Mouse (Mus musculus) neural tube, embryonic 11.5 days (tissue): ENCODE data around the gene Egr2. TPM values are rescaled to one million over a fixed set of nuclear protein-coding genes. Genes with fewer than 3 reads are reported as not detected.

ENCODE experiments used
- ATAC-seq: fragments of 200-750 bp; cut with Nextera tagmentation; 2 replicates; pipeline ENCODE4 v1.8.0; 2017; ENCODE audit warnings: moderate number of reproducible peaks, mild to moderate bottlenecking, moderate TSS enrichment, moderate library complexity; ENCODE audit not compliant: insufficient read depth, low FRiP score, low TSS enrichment
- DNase-seq: peaks from one replicate; pipeline ENCODE4 v3.0.0-alpha.2; 2015; ENCODE audit warnings: low spot score
- H3K27ac ChIP-seq: fragments of 300-500 bp; sonication (generic); 2 replicates; pipeline ENCODE4 v1.5.1; 2014; ENCODE audit warnings: low read depth, mild to moderate bottlenecking, low read length
- H3K27me3 ChIP-seq: fragments of 300-500 bp; sonication (generic); 2 replicates; pipeline ENCODE4 v1.6.1; 2014; ENCODE audit warnings: mild to moderate bottlenecking, low read length, mixed read lengths; ENCODE audit not compliant: control insufficient read depth, insufficient read depth
- H3K36me3 ChIP-seq: fragments of 300-500 bp; sonication (generic); 2 replicates; pipeline ENCODE4 v1.6.1; 2014; ENCODE audit warnings: mild to moderate bottlenecking, low read length, moderate library complexity, mixed read lengths; ENCODE audit not compliant: control insufficient read depth, insufficient read depth
- H3K4me1 ChIP-seq: fragments of 300-500 bp; sonication (generic); 2 replicates; pipeline ENCODE4 v1.6.1; 2014; ENCODE audit warnings: low read length, mixed read lengths; ENCODE audit not compliant: control insufficient read depth, insufficient read depth
- H3K4me2 ChIP-seq: fragments of 300-500 bp; sonication (generic); 2 replicates; pipeline ENCODE4 v1.6.1; 2014; ENCODE audit warnings: low read depth, mild to moderate bottlenecking, moderate library complexity
- H3K4me3 ChIP-seq: fragments of 300-500 bp; sonication (generic); 2 replicates; pipeline ENCODE4 v1.5.1; 2014; ENCODE audit warnings: low read depth, low read length
- H3K9ac ChIP-seq: fragments of 300-500 bp; sonication (generic); 2 replicates; pipeline ENCODE4 v1.6.1; 2014; ENCODE audit warnings: mild to moderate bottlenecking, low read length
- H3K9me3 ChIP-seq: fragments of 300-500 bp; sonication (generic); 2 replicates; pipeline ENCODE4 v1.6.1; 2016; ENCODE audit warnings: low read length; ENCODE audit not compliant: control insufficient read depth
- WGBS: fragments of 180-500 bp; shearing (Covaris S2); extraction: QIAGEN DNeasy Blood & Tissue Kit; methylation state at CpG from one replicate; pipeline ENCODE4 v1.1.7; 2014; 5-methylcytosine and 5-hydroxymethylcytosine counted together
- polyA plus RNA-seq: library from polyadenylated mRNA; unstranded; fragments of >200 nt; fragmentation: Nextera tagmentation; extraction: Ambion mirVana; gene quantifications from 2 replicates; pipeline ENCODE4 v1.2.1, GENCODE M21; 2014

Egr2 gene
- polyA plus RNA-seq, 1 experiment from 2014 or later, result 0.76 TPM

DNA sequence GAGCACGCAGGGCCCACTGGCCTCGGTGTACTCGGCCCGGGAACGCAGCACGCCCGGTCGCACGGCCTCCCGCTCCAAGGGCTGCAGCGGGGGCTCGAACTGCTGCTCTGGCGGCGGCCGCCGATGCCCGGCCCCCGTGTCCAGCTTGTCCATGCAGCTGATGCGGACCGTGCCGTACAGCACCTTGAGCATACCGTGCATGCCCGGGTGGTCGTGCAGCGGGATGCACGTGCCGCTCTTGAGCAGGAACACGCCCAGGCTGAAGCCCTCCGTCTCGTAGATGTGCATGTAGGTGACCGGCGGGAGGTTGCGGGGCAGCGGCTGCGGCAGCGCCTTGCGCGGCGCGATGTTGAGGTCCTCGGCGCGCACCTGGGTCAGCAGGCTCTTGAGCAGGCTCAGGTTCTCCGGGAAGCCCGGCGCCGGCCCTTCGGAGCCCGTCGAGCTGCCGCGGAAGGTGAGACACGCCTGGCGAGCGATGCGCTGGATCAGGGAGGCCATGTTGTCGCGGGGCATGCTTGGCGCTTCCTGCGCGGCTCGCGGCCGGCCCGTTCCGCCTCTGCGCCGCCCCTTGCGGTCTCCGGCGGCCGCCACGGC is 13.1 kb downstream of the Egr2 start:
- Histone ChIP-seq H3K4me1 (peaks cover 14% of the 10 kb centered on the region), H3K9me3 (no peaks in the 10 kb centered on the region), H3K27ac (peak overlapping the region; percentile 91), H3K27me3 (no peaks in the 10 kb centered on the region), H3K4me3 (peak overlapping the region; percentile 83), H3K4me2 (peak overlapping the region; percentile 97), H3K9ac (peak overlapping the region; percentile 81), H3K36me3 (no peaks in the 10 kb centered on the region)
- ATAC-seq, result peak; percentile 73
- under 1% methylated on average over 64 of the region's 73 CpGs for WGBS
- DNase-seq, result peak; percentile 65

DNA sequence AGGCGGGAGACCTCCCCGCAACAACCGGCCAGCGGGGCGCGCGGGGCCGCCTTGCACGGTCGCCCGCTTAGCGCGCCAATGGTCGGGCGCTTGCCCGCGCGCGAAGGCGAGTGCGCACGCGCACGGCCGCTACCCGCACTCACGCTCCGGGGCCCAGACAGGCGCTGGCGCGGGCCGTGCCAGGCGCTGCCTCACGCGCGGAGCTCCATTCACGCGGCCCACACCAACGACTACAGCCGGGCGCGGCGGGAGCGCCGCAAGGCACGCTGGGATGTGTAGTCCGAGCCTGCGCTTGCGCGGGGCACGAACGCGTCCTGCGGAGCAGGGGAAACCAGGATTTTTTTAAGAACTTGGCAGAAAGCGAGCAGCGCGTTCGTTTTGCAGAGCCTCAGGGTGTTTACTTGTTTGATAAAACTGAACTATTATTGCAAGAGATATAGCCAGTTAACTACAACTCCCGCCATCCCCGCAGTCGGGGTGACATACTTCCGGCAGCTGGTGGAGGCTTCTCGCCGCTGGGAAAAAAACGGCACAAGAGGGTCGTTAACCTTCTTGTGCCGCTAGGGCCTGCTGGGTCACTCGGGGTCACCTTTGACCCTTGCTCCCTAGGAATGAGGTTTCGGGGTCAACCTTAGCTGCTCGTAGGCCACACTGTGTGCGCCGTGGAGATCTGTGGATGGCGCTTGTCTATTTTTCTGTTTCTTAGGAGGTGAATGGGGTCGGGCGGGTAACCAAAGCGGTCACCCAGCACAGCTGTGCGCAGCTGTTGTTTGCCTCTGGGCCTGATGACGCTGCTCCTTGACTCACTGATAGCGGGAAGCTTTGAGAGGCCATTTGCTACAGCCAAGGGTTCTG is 13.8 kb downstream of the Egr2 start, which contains the start of gene Ado:
TSS of gene Ado (minus strand) at position 79 of the 855 bp plus-strand sequence.
- Histone ChIP-seq H3K9me3 (no peaks in the 10 kb centered on the region), H3K4me3 (peak within 1 kb of the TSS; percentile 83), H3K36me3 (no peaks in the 10 kb centered on the region), H3K4me2 (peak within 1 kb of the TSS; percentile 97), H3K9ac (peak within 1 kb of the TSS; percentile 81), H3K27ac (peak within 1 kb of the TSS; percentile 91), H3K27me3 (no peaks in the 10 kb centered on the region), H3K4me1 (peaks cover 14% of the 10 kb centered on the region)
- under 1% methylated on average over 79 of the region's 79 CpGs for WGBS
- ATAC-seq, result peak; percentile 98
- peak; percentile 92 for DNase-seq

DNA sequence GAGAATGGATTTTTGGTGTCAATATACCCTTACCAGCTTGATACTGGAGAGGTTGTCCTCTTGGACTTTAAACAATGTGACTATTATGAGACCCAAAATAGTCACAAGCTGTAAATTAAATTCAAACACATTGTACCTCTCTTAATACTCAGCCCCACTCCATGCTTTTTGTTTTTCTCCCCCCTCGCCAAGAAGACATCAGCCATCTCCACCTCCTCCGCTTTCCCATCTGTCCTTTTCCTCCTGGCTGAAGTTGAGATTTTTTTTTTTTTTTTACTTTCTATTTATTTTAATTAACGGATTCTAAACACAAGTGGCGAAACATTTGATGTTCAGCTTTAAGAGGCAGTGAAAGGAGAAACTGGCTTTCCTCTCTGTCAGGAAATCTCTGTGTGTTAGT is 22.8 kb downstream of the Egr2 start:
- H3K4me2 ChIP-seq, result no peak overlapping the region
- DNase-seq, result no peak
- H3K9ac ChIP-seq, result no peak overlapping the region
- H3K4me1 ChIP-seq, result no peaks in the 10 kb centered on the region
- H3K36me3 ChIP-seq, result no peaks in the 10 kb centered on the region
- H3K4me3 ChIP-seq, result no peak overlapping the region
- no peaks in the 10 kb centered on the region for H3K9me3 ChIP-seq
- H3K27me3 ChIP-seq, result no peaks in the 10 kb centered on the region
- ATAC-seq, result no peak
- no peak overlapping the region for H3K27ac ChIP-seq
- 87% methylated on average over 4 of the region's 4 CpGs for WGBS

DNA sequence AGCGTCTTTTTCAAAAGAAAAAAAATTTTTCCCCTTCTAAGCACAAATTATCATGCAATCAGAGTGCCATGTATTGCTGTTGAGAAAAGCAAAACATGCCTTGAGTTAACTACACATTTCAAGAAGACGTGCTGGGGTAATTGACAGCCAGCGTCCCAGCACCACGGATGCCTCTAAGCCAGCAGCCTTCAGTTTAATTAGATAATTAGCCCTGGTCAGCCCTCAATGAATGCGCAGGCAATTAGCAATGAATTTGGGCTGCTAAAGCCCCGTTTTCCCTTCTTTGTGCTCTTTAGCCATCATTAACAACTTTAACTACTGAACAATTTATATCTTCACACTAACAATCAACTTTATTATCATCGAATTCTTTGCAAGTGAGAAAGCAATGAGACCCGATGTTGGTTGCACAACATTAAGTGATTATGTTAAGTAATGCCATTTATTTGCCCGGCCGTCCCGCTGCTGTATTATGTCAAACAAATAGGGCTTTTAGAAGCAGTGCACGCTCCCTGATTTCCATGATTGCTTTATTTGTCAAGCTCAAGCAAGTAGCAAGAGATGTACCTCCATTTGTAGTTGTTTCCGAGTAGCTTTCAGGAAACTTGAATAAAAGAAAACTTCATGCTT is 24.6 kb downstream of the Egr2 start:
- Histone ChIP-seq H3K4me2 (no peak overlapping the region), H3K4me3 (no peak overlapping the region), H3K9me3 (no peaks in the 10 kb centered on the region), H3K27me3 (no peaks in the 10 kb centered on the region), H3K27ac (no peak overlapping the region), H3K9ac (no peak overlapping the region), H3K36me3 (no peaks in the 10 kb centered on the region), H3K4me1 (no peaks in the 10 kb centered on the region)
- 37% methylated on average over 13 of the region's 13 CpGs for WGBS
- ATAC-seq (peak; percentile 50; the same call in 1 of the 2 replicates), DNase-seq (peak; percentile 51)

DNA sequence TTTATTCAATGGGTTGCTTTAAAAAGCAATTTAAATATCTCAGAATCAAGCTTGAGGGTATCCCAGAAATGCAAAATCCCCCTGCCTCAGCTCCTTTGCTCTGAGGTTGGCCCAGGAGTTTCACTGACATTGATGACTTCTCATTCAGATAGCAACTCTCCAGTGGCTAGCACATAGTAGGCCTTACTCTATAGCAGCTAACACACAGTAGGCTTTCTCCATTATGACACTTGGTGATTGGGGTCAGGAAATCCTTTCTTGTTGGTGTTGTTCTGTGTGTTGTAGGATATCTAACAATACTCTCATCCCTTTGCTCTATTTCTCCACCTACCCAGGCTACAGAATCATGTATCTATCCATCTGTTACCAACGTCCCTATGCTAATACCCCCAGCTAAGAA is 25.9 kb downstream of the Egr2 start:
- Histone ChIP-seq H3K4me2 (no peak overlapping the region), H3K4me1 (no peaks in the 10 kb centered on the region), H3K27ac (no peak overlapping the region), H3K27me3 (no peaks in the 10 kb centered on the region), H3K9me3 (no peaks in the 10 kb centered on the region), H3K4me3 (no peak overlapping the region), H3K36me3 (no peaks in the 10 kb centered on the region), H3K9ac (no peak overlapping the region)
- 73% methylated on average over 1 of the region's 1 CpGs for WGBS
- DNase-seq, result no peak
- ATAC-seq, result no peak

DNA sequence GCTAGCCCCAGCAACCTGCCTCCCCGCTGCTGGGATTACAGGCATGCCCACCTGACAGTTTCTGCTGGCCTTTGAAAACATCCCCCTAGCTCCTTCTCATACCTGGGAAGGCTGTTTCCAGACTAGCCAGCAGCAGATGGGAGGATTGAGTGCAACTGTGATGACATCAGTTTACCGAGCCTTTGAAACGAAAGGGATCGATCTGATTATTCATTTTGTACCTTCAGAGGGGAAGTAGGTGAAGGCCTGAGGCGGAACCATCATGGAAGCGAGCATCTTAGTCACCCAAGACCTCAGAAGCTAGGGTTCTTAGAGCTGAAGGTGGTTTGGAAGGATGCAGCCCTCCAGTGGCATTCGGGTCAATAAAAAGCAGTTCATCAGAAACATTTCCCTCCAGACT is 29.2 kb downstream of the Egr2 start:
- ATAC-seq (no peak), DNase-seq (no peak)
- Histone ChIP-seq H3K9ac (no peak overlapping the region), H3K4me1 (no peaks in the 10 kb centered on the region), H3K36me3 (no peaks in the 10 kb centered on the region), H3K27ac (no peak overlapping the region), H3K9me3 (no peaks in the 10 kb centered on the region), H3K4me3 (no peak overlapping the region), H3K4me2 (no peak overlapping the region), H3K27me3 (no peaks in the 10 kb centered on the region)
- WGBS, result 89% methylated on average over 7 of the region's 7 CpGs

DNA sequence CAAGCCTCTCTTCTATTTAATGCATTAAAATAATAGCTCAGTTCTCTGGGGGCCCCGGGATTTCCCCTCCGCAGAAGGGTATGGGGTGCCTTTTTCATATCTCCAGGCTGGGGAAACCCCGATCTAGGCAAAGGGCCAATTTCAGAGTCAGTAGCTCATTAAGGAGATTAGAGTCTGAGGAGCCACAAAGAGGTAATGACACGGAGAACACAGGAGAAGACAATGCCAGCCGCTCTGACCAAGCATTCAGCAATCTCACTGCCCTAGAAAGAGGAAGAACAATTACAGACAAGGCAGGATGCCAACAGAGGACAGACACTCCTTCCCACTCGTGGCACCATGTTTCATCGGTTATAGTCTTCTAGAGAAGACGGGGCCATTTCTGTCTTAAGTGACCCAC is 30.8 kb downstream of the Egr2 start:
- ATAC-seq (no peak), DNase-seq (no peak)
- no peaks in the 10 kb centered on the region for H3K4me1 ChIP-seq
- no peaks in the 10 kb centered on the region for H3K9me3 ChIP-seq
- no peak overlapping the region for H3K4me2 ChIP-seq
- H3K27ac ChIP-seq, result no peak overlapping the region
- no peaks in the 10 kb centered on the region for H3K36me3 ChIP-seq
- no peaks in the 10 kb centered on the region for H3K27me3 ChIP-seq
- no peak overlapping the region for H3K9ac ChIP-seq
- no peak overlapping the region for H3K4me3 ChIP-seq
- 77% methylated on average over 8 of the region's 8 CpGs for WGBS

DNA sequence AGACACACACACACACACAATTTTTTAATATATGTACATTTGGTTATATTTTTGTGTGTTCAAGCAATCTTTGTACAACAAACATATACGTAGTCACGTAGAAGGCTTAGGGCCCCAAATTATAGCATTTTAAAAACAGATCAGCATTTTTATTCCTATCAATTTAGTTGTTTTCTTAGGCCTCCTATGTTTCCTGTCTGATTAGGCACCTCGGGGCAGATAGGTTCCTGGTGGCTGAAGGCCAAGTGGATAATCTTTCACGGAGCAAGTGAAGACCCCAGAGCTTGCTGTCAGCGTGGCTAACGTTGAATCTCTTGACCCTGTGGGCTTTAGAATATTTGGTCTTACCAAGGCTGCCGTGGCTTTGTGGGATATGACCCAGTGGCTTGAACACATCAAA is 34.3 kb downstream of the Egr2 start:
- ATAC-seq (no peak), DNase-seq (no peak)
- H3K4me1 ChIP-seq, result no peaks in the 10 kb centered on the region
- no peaks in the 10 kb centered on the region for H3K9me3 ChIP-seq
- no peak overlapping the region for H3K27ac ChIP-seq
- H3K4me3 ChIP-seq, result no peak overlapping the region
- no peak overlapping the region for H3K4me2 ChIP-seq
- H3K36me3 ChIP-seq, result no peaks in the 10 kb centered on the region
- 91% methylated on average over 7 of the region's 7 CpGs for WGBS
- no peaks in the 10 kb centered on the region for H3K27me3 ChIP-seq
- H3K9ac ChIP-seq, result no peak overlapping the region
